Mouse (Mus musculus) urinary bladder, adult 18-20 months (tissue): ENCODE measurements around the gene Epha2.

Experiments used
- DNase-seq, 2 experiments: peaks; one replicate each; pipeline ENCODE4 v3.0.0; 2022; ENCODE audit warnings: low spot score in 2 of 2, mixed read lengths in 2 of 2

Epha2 gene

DNA sequence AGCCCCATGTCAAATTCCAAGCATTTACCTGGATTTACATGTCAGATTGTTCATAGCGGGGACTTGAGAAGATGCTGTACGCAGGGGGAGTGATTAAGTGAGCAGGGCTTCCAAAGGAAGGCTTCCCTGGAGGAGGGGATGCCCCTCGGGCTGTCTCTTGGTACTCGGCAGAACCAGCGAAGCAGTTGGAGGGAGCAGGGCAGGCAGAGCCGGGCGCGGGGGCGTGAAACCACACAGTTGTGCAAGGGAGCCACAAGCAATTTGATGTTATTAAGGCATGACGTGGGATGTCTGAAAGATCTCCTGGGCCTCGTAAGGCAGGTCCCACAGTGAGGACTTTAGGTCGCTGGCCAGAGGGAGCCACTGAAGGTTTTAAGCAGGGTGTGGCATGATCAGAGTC, 28.9 kb downstream of the Epha2 start:
- no peak for DNase-seq

DNA sequence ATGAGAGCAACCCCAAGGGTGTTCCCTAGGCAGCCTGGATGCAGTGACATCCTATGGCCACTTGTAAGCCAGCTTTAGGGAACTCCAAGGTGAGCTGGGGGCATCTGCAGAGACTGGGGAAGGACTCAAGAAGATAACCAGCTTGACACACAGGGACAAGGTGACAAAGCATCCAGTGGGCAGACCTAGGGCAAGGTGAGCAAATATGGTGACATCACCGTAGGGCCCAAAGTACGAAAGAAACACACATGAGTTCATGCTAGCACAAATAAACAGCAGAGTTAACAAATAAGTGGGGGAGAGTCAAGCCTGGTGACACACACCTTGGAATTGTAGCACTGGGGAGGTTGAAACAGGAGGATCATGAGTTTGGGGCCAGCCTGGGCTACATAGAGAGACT, 30.4 kb downstream of the Epha2 start:
- no peak for DNase-seq

DNA sequence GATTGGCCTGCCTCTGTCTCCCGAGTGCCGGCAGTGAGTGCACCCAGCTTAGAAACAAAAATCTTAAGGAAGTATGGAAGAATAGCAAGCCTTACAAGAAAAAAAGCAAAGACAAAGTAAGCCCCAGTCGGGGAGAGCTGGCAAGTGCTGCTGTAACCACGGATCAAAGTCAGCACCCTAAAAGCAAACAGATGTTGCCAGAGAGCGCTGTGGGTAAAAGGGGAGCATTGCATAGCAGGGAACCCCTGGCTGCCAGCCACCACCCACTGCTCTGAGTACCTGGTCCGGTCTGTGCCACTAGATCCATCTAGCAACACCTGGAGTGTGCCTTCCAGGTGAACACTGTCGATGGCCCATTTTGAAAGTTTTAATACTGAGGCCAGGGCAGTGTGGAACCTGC, 31.2 kb downstream of the Epha2 start:
- DNase-seq = no peak

- DNase-seq = no peak
Measured at GRCm38 (mm10) chr4:141334695-141335094, 33.7 kb downstream of the Epha2 start.

DNA sequence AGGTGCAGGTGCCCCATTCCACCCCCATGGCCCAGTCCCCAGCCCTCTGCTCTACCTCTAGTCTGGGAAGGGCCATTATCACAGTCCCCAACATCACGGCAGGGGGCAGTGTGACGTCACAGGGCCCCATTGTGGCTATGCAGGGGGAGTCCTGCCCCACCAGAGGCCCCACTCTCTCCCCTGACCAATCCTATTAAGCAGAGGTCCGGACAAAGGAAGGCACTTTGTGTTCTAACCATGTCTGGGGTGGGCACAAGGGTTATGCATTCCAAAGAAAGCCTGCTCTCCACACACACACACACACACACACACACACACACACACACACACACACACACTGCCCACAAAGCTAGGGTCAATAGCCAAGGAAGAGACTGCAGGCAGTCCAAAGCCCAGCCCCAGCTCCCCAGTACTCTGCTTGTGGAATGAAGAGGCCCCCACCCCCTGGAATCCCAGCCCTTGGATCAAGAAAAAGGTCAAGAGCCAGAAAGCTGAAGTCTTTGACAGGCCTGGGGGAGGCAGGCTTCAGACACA, 34.3 kb downstream of the Epha2 start:
- no peak for DNase-seq

DNA sequence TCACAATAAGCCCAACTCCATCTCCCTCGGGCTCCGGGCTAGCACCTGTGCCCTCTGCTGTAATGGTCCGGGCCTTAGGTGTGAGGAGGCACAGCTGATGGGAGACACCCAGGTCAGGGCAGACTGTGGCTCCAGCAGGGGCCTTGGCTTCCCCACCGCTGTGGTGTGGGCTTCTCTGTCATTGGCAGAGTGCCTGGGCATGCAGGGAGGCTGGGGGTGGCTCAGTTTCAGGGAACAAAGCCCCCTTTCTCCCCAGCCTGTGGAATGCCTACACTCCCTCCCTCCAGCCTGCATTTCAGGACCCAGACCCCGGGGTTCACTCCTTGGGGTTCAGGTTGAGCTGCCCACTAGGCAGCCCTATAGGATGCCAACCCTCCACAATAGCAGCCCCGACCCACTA, 35.2 kb downstream of the Epha2 start:
- no peak for DNase-seq

- DNase-seq = no peak
Measured at GRCm38 (mm10) chr4:141337986-141338385, 36.9 kb downstream of the Epha2 start.

DNA sequence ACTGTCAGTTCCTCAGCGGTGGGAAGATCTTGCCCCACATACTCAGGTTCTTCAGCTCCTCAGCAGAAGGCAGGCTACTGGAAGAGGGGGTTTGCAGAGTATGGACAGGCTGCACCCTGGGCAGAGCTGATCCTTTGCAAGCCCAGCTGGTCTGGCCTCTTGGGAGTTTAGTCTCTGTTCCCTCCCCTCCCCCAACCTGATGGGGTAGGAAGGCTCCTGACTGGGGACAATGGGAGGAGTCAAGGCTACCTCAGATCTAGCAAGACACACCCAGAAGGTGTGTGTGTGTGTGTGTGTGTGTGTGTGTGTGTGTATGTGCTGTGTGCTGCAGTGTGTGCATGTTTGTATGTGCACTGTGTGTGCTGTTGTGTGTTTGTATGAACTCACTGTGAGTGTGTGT, 37.8 kb downstream of the Epha2 start:
- DNase-seq = no peak

DNA sequence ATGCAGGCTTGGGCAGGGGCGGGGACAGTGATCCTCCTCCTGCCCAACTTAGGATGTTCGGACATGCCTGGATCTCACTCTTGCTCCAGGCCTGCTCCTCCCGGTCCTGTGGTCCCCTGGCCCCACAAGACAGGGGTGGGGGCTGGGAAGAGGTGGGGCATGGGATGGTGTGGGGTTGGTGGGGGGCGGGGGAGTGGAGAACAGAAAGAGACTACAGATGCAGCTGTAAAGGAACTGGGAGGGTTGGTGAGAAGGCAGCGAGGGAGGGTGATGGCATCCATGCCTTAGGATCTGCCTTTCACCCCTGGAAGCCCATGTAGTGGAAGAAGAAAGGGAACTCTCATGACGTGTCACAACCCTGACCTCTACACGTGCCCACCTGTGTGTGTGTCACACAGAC, 40.4 kb downstream of the Epha2 start:
- DNase-seq = no peak

DNA sequence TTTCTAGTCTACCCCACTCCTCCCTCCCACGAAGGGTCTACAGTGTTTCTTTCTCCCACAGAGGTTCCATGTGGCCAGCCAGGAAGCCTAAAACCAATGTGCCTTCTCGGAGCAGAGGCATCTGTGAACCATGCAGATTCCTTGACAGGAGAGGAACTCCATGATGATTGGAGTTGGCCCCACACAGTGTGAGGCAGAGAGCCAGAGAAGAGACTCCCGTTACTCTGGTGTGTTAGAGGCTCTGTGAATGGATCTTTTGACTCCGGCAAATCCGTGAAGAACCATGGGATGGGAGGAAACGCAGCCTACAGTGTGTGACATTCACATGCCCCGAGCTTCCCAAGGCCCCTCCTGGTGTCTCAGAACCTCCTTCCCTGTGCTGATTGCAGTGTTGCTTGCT, 42.5 kb downstream of the Epha2 start:
- no peak for DNase-seq

GRCm38 (mm10) chr4:141345219-141345618, 44.2 kb downstream of the Epha2 start:
- DNase-seq = no peak

DNA sequence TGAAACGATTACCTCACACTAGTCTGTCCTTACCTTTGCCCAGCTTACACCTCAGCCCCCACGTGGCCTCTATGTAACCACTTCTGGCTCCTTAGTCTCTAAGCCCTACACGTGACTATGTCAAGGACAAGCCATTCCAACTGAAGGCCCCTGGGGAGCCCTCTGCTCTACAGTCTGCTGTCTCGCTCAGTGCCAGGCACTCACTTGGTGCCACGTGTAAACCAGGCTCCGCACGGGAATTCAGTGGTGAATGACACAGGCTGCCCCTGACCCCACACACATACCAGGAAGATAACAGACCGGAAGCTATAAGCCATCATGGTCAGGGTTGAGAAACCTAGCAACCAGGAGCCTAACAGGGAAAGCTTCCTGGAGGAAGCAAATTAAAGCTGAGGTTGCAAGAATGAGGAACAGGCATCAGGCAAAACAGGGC, 46.3 kb downstream of the Epha2 start:
- DNase-seq = no peak

DNA sequence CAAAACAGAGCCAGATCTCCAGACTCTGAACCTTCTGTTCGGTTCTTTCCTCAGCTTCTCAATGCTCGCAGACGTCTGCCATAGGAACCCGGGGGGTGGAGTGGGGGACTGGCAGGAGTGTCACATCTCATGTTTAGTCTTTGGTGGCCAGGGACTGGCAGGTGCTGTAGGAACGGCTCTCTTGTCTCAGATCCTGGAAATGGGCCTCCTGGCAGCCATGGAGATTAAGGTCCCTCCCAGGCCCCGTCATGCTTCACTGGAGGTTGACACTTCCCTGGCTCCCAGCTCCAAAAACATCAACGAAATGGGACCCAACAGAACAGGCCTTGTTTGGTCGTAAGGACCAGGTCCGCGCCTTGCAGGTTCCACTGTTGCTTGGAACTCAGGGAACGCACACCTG, 47.6 kb downstream of the Epha2 start:
- DNase-seq = no peak

GRCm38 (mm10) chr4:141350015-141350414, 49.0 kb downstream of the Epha2 start:
- peak in 1 of 2 experiments; percentile 27 for DNase-seq

DNA sequence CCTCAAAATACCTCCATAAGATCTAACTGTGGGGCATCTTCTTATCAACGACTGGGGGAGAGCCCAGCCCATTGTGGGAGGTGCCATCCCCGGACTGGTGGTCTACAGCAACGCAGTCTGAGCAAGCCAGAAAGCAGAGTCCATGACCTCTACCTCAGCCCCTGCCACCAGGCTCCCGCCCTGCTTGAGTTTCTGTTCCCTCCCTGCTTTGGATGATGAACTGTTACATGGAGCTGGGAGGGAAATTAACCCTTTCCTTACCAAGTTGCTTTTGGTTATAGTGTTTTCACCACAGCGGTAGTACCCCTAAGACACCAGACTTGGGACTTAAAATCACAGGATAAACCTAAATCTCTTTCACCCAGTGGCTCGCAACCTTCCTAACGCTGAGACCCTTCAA, 50.9 kb downstream of the Epha2 start:
- DNase-seq = no peak

DNA sequence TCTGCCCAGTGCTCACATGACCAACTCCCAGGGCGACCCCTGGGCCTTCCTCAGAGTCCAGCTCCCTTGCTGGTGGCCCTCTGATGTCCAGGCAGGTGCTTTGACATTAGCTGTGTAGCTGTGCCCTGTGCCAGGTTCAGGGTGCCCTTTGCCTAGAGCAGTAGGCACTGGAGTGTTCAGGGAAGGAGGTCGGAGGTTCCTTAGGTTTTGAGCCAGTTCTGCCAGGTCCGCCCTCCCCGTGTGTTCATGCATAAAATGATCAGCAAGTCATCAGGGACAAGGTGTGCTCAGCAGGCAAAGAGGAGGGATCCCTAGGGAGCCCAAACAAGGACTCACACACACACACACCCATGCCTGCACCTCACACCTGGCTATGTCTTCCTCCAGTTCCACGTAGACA, 51.9 kb downstream of the Epha2 start:
- no peak for DNase-seq

- peak; percentile 46 to 59 for DNase-seq
Measured at GRCm38 (mm10) chr4:141353868-141354267, 52.8 kb downstream of the Epha2 start.

- DNase-seq = no peak
Measured at GRCm38 (mm10) chr4:141357811-141358210, 56.8 kb downstream of the Epha2 start.

DNA sequence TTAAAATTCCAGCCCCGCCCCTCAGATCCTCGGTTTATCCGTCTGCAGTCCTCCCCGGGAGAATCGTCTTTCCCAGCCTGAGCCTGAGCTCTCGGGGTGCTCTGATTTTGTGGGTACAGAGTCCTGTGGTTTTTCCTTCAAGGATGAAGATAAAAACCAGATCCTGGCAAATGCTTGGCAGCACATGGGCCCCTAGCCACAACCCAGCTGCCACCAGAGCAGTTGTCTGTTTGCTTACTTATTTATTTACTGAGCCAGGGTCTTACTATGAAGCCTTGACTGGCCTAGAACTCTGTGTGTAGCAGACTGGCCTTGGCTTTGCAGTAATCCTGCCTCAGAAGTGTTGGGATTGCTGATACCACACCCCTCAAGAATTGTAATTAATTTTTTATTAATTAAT, 58.2 kb downstream of the Epha2 start:
- no peak for DNase-seq

GRCm38 (mm10) chr4:141360846-141361245, 59.8 kb downstream of the Epha2 start:
- no peak for DNase-seq

DNA sequence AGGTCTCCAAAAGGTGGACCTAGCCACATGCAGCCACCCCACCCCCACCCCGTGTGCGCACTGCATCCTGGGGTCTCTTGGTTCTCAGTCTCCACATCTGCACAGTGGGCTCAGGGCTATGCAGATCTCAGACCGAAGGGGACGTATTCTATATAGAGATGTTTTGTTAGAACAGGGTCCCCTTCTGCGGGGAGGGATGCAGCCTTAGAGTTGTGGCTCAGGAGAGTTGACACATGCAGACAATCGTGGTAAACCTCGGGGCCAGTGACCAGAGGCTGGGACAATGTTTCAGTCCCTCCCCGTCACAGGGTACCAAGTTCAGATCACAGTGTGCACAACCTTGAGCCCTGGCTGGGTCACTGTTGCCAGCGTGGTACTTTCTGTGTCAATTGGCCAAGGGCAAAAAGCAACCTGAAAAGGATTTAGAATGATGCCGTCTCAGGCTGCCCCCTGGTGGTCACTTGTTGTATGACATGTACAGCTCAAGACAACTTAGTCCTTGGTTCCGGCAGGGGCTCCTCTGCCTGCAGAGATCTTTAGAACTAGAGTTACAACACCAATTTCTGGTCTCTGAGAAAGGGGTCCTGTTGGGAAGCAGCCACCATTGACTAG, 62.0 kb downstream of the Epha2 start:
- peak; percentile 57 to 73 for DNase-seq

- no peak for DNase-seq
Measured at GRCm38 (mm10) chr4:141365126-141365525, 64.1 kb downstream of the Epha2 start.

- DNase-seq = no peak
Measured at GRCm38 (mm10) chr4:141365876-141366275, 64.8 kb downstream of the Epha2 start.
